Mouse (Mus musculus): ENCODE measurements around the gene Cfap43. TPM values are rescaled to one million over a fixed set of nuclear protein-coding genes. Genes with fewer than 3 reads are reported as not detected.

Cfap43 gene
- total RNA-seq, 2 experiments from 2014 or later, result 0.30 to 0.66 TPM

GRCm38 (mm10) chr19:47752456-47752855 is 166.6 kb downstream of the Cfap43 start:
- Histone ChIP-seq H3K27ac (no peak overlapping the region), H3K4me3 (no peak overlapping the region)
- intact Hi-C loops (cut with DNase I), result no loop called here
- DNase-seq (ENCODE audit: extremely low spot score in 1 of 2, low spot score in 2 of 2), result no peak
- TF ChIP-seq CTCF (IDR thresholded peaks at IDR 0.05), result no peak

- intact Hi-C loops (cut with DNase I), result no loop called here
These were observed 168.7 kb downstream of the Cfap43 start for GRCm38 (mm10) chr19:47750391-47750790.

DNA sequence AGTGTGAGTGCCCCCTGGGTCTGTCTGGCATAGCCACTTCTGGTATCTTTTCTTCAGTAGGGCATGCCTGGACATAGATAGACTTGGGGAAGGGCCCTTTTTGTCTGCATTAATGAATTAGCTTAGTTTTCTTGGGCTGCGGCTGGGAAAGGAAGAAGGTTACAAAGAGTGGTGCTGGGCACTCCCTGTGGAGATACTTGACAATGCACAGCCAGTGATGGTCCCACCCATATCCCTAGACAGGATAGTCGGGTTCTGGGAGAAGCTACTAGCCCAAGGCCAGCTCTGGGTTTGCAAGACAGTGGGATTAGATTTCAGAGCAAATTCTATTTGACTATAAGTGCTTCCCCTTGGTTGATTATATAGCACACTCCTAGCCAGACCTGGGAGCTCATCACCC is 170.1 kb downstream of the Cfap43 start:
- TF ChIP-seq CTCF (IDR thresholded peaks at IDR 0.05), result no peak
- no peak for DNase-seq (ENCODE audit: extremely low spot score in 1 of 2, low spot score in 2 of 2)
- H3K27ac ChIP-seq, result no peak overlapping the region
- no peak overlapping the region for H3K4me3 ChIP-seq
- intact Hi-C loops (cut with DNase I), result no loop called here

More at GRCm38 (mm10) chr19:47750391-47750790, 168.7 kb downstream of the Cfap43 start:
- H3K4me3 ChIP-seq, result no peak overlapping the region
- TF ChIP-seq CTCF (IDR thresholded peaks at IDR 0.05), result no peak
- H3K27ac ChIP-seq, result no peak overlapping the region
- no peak for DNase-seq (ENCODE audit: extremely low spot score in 1 of 2, low spot score in 2 of 2)

DNA sequence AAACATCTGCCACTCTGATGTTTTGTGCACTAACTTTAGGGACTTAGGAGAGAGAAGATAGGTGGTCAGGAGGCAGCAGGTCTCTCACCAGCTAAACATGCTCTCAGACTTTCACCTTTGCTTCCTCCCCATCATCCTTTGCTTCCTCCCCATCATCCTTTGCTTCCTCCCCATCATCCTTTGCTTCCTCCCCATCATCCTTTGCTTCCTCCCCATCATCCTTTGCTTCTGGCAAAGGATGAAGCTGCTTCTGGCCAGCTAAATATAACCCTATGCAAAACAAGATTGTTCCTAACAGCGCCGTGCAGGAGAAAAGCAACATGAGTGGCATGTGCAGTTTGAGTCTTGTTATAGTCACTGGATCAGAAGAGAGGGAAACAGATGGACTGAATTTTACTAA is 172.0 kb downstream of the Cfap43 start:
- H3K4me3 ChIP-seq, result no peak overlapping the region
- intact Hi-C loops (cut with DNase I), result no loop called here
- no peak overlapping the region for H3K27ac ChIP-seq
- DNase-seq (ENCODE audit: extremely low spot score in 1 of 2, low spot score in 2 of 2), result no peak
- no peak for TF ChIP-seq CTCF (IDR thresholded peaks at IDR 0.05)

- Histone ChIP-seq H3K27ac (peak overlapping the region; percentile 86), H3K4me3 (peak overlapping the region; percentile 85)
- peak; percentile 42 to 49 for DNase-seq (ENCODE audit: extremely low spot score in 1 of 2, low spot score in 2 of 2)
- intact Hi-C loops (cut with DNase I), result loop anchor here (1.0 to 10.0 kb wide), 6 partner anchors 53 to 377 kb away; partner anchors contain the start of gene Stn1
- TF ChIP-seq CTCF (IDR thresholded peaks at IDR 0.05), result no peak
These were observed 187.2 kb downstream of the Cfap43 start for GRCm38 (mm10) chr19:47731931-47732330.

GRCm38 (mm10) chr19:47731071-47731881 is 187.8 kb downstream of the Cfap43 start, which contains the start of gene Sfr1:
Gene Sfr1 (plus strand): TSS chr19:47731682.
- peak within 1 kb of the TSS; percentile 85 for H3K4me3 ChIP-seq
- TF ChIP-seq CTCF (IDR thresholded peaks at IDR 0.05), result peak; percentile 54
- intact Hi-C loops (cut with DNase I), result loop anchor here (1.0 to 10.0 kb wide), 5 partner anchors 52 to 376 kb away; partner anchors contain the start of gene Stn1
- H3K27ac ChIP-seq, result peak within 1 kb of the TSS; percentile 92
- DNase-seq (ENCODE audit: extremely low spot score in 1 of 2, low spot score in 2 of 2), result peak; percentile 99 to 100

DNA sequence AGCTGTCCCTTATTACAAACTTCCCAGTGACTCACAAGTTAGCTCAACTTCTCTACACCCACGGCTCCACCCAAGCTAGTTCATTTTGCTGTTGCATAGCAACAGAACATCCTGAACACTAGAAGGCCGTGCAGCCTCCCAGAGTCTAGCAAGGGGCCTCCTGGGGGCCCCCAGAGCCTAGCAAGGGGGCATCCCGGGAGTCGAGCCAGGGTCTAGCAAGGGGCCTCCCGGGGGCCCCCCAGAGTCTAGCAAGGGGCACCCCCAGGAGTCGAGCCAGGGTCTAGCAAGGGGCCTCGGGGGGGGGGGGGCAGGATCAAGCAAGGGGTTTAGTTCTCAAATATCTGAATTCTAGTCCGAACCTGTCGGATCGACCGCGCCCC is 188.4 kb downstream of the Cfap43 start:
- no peak for TF ChIP-seq CTCF (IDR thresholded peaks at IDR 0.05)
- Histone ChIP-seq H3K27ac (peak overlapping the region; percentile 92), H3K4me3 (peak overlapping the region; percentile 85)
- intact Hi-C loops (cut with DNase I), result loop anchor here (1.0 to 10.0 kb wide), 5 partner anchors 52 to 376 kb away; partner anchors contain the start of gene Stn1
- peak; percentile 64 to 68 for DNase-seq (ENCODE audit: extremely low spot score in 1 of 2, low spot score in 2 of 2)

DNA sequence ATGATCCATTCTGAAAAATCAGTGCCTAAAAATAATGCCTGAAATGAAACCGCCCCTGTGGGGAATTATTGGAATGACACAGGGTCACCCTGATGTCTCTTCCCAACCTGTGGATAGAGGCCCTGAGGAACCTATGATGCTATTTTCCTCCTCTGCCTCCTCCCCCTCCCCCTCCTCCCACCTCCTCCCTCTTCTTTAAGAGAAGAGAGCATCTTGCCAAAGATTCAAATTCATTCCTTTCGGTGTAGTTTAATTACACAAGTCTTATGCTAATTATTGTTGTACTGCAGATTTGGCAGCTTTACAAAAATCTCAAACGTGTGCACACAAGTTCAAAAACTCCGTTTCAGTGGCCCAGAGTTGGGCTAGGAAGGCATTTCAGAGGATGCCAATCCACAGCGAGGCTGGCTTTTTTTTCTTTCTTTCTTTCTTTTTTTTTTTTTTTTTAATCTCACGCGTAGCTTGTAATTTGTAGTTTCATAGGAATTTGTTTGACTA is 193.4 kb downstream of the Cfap43 start:
- no peak overlapping the region for H3K27ac ChIP-seq
- DNase-seq (ENCODE audit: extremely low spot score in 1 of 2, low spot score in 2 of 2), result no peak
- no peak overlapping the region for H3K4me3 ChIP-seq
- intact Hi-C loops (cut with DNase I), result no loop called here
- TF ChIP-seq CTCF (IDR thresholded peaks at IDR 0.05), result no peak

- no peak for TF ChIP-seq CTCF (IDR thresholded peaks at IDR 0.05)
- H3K27ac ChIP-seq, result no peak overlapping the region
- no peak overlapping the region for H3K4me3 ChIP-seq
- no peak for DNase-seq (ENCODE audit: extremely low spot score in 1 of 2, low spot score in 2 of 2)
- intact Hi-C loops (cut with DNase I), result no loop called here
These were observed 194.2 kb downstream of the Cfap43 start for GRCm38 (mm10) chr19:47724903-47725302.

- intact Hi-C loops (cut with DNase I), result no loop called here
- no peak for TF ChIP-seq CTCF (IDR thresholded peaks at IDR 0.05)
- no peak for DNase-seq (ENCODE audit: extremely low spot score in 1 of 2, low spot score in 2 of 2)
- H3K4me3 ChIP-seq, result no peak overlapping the region
- H3K27ac ChIP-seq, result no peak overlapping the region
These were observed 196.6 kb downstream of the Cfap43 start for GRCm38 (mm10) chr19:47722471-47722870.

- TF ChIP-seq CTCF (IDR thresholded peaks at IDR 0.05), result no peak
- no peak for DNase-seq (ENCODE audit: extremely low spot score in 1 of 2, low spot score in 2 of 2)
- Histone ChIP-seq H3K27ac (no peak overlapping the region), H3K4me3 (no peak overlapping the region)
- intact Hi-C loops (cut with DNase I), result no loop called here
These were observed 199.9 kb downstream of the Cfap43 start for GRCm38 (mm10) chr19:47719147-47719546.

- intact Hi-C loops (cut with DNase I), result no loop called here
- no peak for DNase-seq (ENCODE audit: extremely low spot score in 1 of 2, low spot score in 2 of 2)
- peak; percentile 13 for TF ChIP-seq CTCF (IDR thresholded peaks at IDR 0.05)
These were observed 202.9 kb downstream of the Cfap43 start for GRCm38 (mm10) chr19:47716144-47716543.

More at GRCm38 (mm10) chr19:47716144-47716543, 202.9 kb downstream of the Cfap43 start:
- Histone ChIP-seq H3K4me3 (no peak overlapping the region), H3K27ac (no peak overlapping the region)
